Mouse (Mus musculus): ENCODE results near the gene Cdk6. TPM values are rescaled to one million over a fixed set of nuclear protein-coding genes. Genes with fewer than 3 reads are reported as not detected.
"Not testable (repeated sequence)": the region's sequence is repeated elsewhere in the genome, so short reads cannot be mapped to it uniquely, and the experiment has no call there.

The Cdk6 gene
- total RNA-seq, 2 experiments from 2014 or later = 1.9 to 4.7 TPM

GRCm38 (mm10) chr5:3420832-3421228, 79.5 kb downstream of the Cdk6 start:
- no peak for DNase-seq (ENCODE audit: low spot score in 2 of 2)

- peak in 1 of 2 experiments; percentile 10 for DNase-seq (ENCODE audit: low spot score in 2 of 2)
These were observed 91.9 kb downstream of the Cdk6 start for GRCm38 (mm10) chr5:3433131-3433700.

DNA sequence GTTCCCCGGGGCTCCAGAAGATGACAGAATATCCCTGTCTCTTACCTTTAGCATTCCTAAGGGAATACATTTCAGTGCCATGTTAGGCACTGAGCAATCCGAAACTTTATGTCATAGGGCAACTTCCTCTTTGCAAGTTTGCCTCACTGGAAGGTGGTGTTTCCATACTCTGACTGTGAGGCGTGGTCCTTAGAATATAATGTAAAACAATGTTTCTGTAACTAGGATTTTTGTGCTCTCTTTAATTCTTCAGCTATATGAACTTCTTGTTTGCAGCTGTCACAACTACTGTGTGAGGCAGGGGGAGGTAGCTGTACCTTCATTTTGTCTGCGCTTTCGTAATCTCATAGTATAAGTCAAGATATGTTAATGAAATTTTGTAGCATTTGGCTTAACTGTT, 92.8 kb downstream of the Cdk6 start:
- not testable (repeated sequence) for DNase-seq (ENCODE audit: low spot score in 2 of 2)

DNA sequence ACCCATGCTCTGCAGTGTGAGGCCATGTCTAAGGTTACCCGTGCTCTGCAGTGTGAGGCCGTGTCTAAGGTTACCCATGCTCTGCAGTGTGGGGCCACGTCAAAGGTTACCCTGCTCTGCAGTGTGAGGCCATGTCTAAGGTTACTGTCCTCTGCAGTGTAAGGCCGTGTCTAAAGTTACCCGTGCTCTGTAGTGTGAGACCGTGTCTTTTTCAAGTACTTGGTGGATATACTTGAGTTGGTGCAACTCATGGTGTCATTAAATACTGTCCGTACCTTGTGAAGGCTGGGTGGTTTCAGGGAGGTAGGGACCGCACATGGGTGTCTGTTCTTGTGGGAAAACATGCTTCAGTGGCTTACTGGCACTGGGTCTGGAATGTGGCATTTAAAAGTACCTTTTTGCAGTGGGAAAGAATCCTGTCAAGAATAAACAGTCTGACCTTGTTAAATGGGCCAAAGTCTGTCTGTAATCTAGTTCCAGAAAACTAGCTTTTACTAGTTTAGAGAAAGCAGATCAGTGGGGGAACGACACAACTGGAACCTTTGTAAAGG, 97.2 kb downstream of the Cdk6 start:
- DNase-seq (ENCODE audit: low spot score in 2 of 2) = not testable (repeated sequence)

- not testable (repeated sequence) for DNase-seq (ENCODE audit: low spot score in 2 of 2)
These were observed 98.1 kb downstream of the Cdk6 start for GRCm38 (mm10) chr5:3439386-3439785.

DNA sequence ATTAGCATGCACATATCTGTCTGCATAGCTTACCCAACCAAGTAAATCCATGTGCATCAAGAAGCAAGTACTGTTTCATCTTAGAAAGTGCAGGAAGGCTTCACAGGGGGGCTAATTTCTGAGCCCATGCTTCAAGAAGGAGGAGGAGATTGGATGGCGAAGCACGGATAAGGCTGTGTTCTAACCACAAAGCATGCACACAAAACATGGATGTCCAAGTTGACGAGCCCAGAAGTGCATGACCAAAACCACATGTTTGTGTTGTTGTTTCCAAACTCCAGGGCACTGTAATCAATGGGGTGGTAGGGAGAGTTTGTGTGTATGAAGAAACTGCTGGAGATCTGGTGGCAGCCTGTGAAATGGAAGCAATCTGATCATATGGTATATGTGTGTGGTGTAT, 101.2 kb downstream of the Cdk6 start:
- not testable (repeated sequence) for DNase-seq (ENCODE audit: low spot score in 2 of 2)

DNA sequence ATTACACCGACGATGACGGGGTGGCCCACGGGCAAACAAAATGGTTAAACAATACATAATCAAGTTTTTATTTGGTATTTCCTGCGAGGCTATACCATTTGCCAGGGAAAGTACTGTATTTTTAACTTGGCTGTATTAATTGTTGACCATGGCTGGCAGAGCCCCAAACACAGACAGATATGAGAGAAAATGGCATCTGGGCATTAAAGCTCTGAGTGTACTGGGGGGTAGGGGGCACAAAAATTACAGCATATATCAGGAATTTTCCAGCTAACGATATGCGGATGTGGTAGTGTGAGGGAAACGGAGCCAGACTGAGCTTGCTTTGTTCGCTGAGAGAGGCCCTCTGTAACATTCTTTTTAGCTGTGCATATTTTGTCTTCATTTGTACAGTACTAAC, 109.9 kb downstream of the Cdk6 start:
- DNase-seq (ENCODE audit: low spot score in 2 of 2) = not testable (repeated sequence)

- DNase-seq (ENCODE audit: low spot score in 2 of 2) = not testable (repeated sequence)
These were observed 112.7 kb downstream of the Cdk6 start for GRCm38 (mm10) chr5:3453946-3454345.

- DNase-seq (ENCODE audit: low spot score in 2 of 2) = no peak
These were observed 119.6 kb downstream of the Cdk6 start for GRCm38 (mm10) chr5:3460907-3461306.

GRCm38 (mm10) chr5:3461401-3461800, 120.1 kb downstream of the Cdk6 start:
- DNase-seq (ENCODE audit: low spot score in 2 of 2) = no peak

- DNase-seq (ENCODE audit: low spot score in 2 of 2) = no peak
These were observed 121.8 kb downstream of the Cdk6 start for GRCm38 (mm10) chr5:3462897-3463757.

DNA sequence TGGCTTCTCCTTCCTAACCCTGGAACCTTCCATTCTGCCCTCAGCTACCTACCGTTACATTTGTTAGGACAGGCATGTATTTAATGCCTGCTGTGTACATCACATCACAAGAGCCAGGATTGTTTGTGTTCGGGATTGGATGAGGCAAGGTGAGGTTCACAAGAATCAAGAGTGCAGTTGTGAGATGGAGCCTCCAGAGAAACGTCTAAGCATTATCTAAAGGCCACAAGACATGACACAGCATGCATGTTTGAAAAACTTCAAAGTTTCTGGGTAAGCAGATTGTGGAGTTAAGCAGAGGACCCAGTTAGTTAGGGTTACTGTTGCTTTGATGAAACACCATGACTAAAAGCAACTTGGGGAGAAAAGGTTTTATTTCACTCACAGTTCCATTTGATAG, 122.5 kb downstream of the Cdk6 start:
- no peak for DNase-seq (ENCODE audit: low spot score in 2 of 2)

- no peak for DNase-seq (ENCODE audit: low spot score in 2 of 2)
These were observed 125.0 kb downstream of the Cdk6 start for GRCm38 (mm10) chr5:3466069-3466877.

- no peak for DNase-seq (ENCODE audit: low spot score in 2 of 2)
These were observed 129.6 kb downstream of the Cdk6 start for GRCm38 (mm10) chr5:3470866-3471265.

DNA sequence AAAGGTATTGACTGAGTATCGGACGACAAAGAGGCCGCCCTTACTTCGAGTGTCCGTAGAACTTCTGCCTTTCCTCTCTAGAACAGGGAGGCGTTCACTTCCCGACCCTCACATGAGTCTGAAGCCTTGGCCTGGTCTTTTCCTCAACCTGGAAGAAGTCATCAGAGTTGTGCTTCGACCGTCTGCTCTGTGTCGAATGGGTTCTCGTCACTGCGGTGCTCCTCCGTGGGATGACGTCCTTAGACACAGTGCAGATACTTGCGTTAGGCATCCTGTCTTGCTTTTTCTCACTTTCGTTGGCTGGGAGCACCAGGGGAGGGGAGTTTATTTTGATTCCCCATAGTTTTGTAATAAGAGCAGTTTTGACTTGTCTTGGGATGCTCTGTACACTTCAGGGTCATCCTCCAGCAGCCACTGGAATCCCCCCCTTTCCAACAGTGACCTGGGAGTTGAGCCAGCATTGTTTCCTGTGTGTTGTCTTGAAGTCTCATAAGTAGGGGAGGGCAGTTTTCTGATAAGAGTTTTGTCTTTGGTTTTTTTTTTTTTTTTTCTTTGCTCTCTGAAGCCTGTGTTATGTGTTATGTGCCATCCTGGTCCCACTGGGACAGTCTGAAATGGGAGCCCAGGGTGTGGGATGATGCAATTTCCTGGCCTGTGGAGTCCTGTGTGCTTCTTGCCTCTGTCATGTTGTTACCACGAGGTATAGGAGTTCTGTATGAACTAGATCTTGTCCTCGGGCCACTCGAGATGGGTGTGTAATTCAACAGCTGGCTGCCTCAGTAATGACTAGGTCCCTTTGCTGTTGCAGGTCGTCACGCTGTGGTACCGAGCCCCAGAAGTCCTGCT, 131.2 kb downstream of the Cdk6 start:
- no peak for DNase-seq (ENCODE audit: low spot score in 2 of 2)

DNA sequence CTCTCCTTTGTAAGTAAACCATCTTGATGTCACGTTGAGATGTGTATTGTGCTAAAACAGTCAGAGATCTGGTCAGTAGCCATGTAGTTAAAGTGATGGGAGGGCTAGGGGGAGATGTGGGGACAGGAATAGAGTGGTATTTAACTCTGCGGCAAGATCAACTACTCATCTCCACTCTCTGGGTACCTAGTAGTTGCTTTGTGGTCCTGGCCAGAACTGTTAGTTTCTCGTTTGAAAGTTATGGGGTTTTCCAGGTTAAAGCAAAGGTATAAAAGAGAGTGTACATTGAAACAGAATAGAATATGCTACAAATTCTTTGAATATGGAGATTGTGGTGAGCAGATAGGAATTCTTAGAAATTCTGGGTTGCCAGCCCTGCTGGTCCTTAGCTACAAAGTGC, 136.4 kb downstream of the Cdk6 start:
- no peak for DNase-seq (ENCODE audit: low spot score in 2 of 2)

DNA sequence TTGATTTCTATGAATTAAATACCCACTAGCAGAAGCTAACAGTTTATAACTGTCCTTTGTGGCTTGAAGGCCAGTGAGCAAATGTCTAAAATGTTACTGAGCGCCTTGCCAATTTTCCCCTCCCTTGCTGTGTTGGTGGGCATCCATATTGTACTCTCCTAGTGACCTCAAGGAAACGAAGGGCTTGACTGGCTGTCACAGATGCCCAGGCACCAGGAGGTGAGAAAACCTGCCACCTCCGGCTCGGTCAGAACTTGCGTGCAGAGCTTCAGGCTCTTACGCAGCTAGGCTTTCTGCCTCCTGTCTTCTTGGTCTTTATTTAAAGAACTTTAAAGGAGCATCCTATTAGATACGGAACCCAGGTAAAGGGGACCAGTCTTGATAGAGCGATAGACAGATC, 136.9 kb downstream of the Cdk6 start:
- no peak for DNase-seq (ENCODE audit: low spot score in 2 of 2)

- DNase-seq (ENCODE audit: low spot score in 2 of 2) = no peak
These were observed 137.9 kb downstream of the Cdk6 start for GRCm38 (mm10) chr5:3479016-3479795.

- peak in 1 of 2 experiments; percentile 20 for DNase-seq (ENCODE audit: low spot score in 2 of 2)
These were observed 139.5 kb downstream of the Cdk6 start for GRCm38 (mm10) chr5:3480637-3481395.

All from layer of hippocampus, adult 18-20 months (tissue).